Mouse (Mus musculus) right cerebral cortex, postnatal 25 days (tissue): ENCODE measurements around the gene Fis1.
"Not testable (repeated sequence)": the region's sequence is repeated elsewhere in the genome, so short reads cannot be mapped to it uniquely, and the experiment has no call there.

ENCODE experiments used
- DNase-seq: peaks from one replicate; pipeline ENCODE4 v3.0.0; 2022

Fis1 gene

GRCm38 (mm10) chr5:136953015-136953414, at the start of gene Fis1:
TSS of gene Fis1 (plus strand) at chr5:136953275.
- peak; percentile 94 for DNase-seq

GRCm38 (mm10) chr5:136904621-136905020, 48.5 kb upstream of the Fis1 start:
- DNase-seq = no peak

GRCm38 (mm10) chr5:136905630-136906029, 47.4 kb upstream of the Fis1 start:
- no peak for DNase-seq

GRCm38 (mm10) chr5:136907587-136907986, 45.5 kb upstream of the Fis1 start:
- no peak for DNase-seq

GRCm38 (mm10) chr5:136907991-136908857, 44.9 kb upstream of the Fis1 start, which contains the start of gene Ift22:
TSS of gene Ift22 (plus strand) at chr5:136908150.
- peak; percentile 93 for DNase-seq

GRCm38 (mm10) chr5:136914183-136914582, 38.9 kb upstream of the Fis1 start:
- DNase-seq = no peak

GRCm38 (mm10) chr5:136917613-136918242, 35.3 kb upstream of the Fis1 start:
- DNase-seq = no peak

- DNase-seq = peak; percentile 87
Observed at GRCm38 (mm10) chr5:136918655-136919472, 34.2 kb upstream of the Fis1 start.

GRCm38 (mm10) chr5:136919546-136920301, 33.4 kb upstream of the Fis1 start:
- peak; percentile 12 for DNase-seq

- DNase-seq = no peak
Observed at GRCm38 (mm10) chr5:136922830-136923229, 30.2 kb upstream of the Fis1 start.

GRCm38 (mm10) chr5:136923751-136924478, 29.2 kb upstream of the Fis1 start:
- DNase-seq = no peak

GRCm38 (mm10) chr5:136929073-136929472, 24.0 kb upstream of the Fis1 start:
- DNase-seq = peak; percentile 77

GRCm38 (mm10) chr5:136931896-136932295, 21.2 kb upstream of the Fis1 start:
- DNase-seq = no peak

GRCm38 (mm10) chr5:136932956-136933355, 20.1 kb upstream of the Fis1 start:
- DNase-seq = no peak

GRCm38 (mm10) chr5:136933930-136934329, 19.1 kb upstream of the Fis1 start:
- DNase-seq = no peak

GRCm38 (mm10) chr5:136935905-136936695, 17.0 kb upstream of the Fis1 start:
- DNase-seq = no peak

- DNase-seq = no peak
Observed at GRCm38 (mm10) chr5:136936750-136937149, 16.3 kb upstream of the Fis1 start.

- no peak for DNase-seq
Observed at GRCm38 (mm10) chr5:136937621-136938020, 15.5 kb upstream of the Fis1 start.

- no peak for DNase-seq
Observed at GRCm38 (mm10) chr5:136939284-136939683, 13.8 kb upstream of the Fis1 start.

- DNase-seq = not testable (repeated sequence)
Observed at GRCm38 (mm10) chr5:136940029-136940428, 13.0 kb upstream of the Fis1 start.
